Mouse (Mus musculus): ENCODE results near the gene Gm20388. TPM values are rescaled to one million over a fixed set of nuclear protein-coding genes. Genes with fewer than 3 reads are reported as not detected.

Gm20388 gene
- polyA plus RNA-seq, 1 experiment from 2014 or later: 5.5 TPM

DNA sequence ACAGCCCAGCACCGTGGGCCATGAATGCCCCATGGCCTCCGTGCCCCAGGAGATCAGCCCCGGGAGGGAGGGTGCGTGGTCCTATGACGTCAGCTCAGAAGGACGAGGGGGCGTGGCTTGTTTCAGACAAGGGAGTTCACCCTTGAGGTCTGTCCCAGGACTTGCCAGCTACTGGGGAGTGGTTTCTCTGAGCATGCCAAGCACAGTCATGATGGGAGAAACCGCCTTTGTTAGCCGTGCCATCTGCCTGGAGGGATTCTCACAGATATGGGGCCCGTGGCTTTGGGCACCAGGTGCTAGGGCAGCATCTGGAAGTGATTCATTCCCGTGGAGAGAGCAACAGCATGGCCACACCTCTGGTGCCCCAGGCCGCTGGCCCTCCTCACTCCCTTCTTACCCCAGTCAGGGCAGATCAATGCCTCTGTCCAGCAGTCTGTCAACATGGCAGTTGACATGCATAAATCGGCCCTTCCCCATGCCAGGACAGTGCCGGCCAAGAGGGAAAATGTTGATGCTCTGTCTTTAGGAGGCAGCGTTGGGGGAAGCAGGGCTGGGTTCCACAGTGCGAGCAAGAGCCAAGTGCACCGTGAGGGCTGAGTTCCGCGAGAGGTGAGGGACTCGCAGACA, 2199.7 kb downstream of the Gm20388 start:
- DNase-seq (ENCODE audit: extremely low spot score, low spot score): no peak
- H3K36me3 ChIP-seq (replicated peaks): no peaks in the 10 kb centered on the region
- no peak overlapping the region for H3K4me3 ChIP-seq
- H3K9me3 ChIP-seq: no peaks in the 10 kb centered on the region
- no peaks in the 10 kb centered on the region for H3K27me3 ChIP-seq (ENCODE audit: poor library complexity, severe bottlenecking)
- H3K27ac ChIP-seq: no peak overlapping the region
- H3K4me1 ChIP-seq: peaks cover 9% of the 10 kb centered on the region; the same call in 1 of the 2 replicates
- WGBS: 76% methylated on average over 20 of the region's 20 CpGs

DNA sequence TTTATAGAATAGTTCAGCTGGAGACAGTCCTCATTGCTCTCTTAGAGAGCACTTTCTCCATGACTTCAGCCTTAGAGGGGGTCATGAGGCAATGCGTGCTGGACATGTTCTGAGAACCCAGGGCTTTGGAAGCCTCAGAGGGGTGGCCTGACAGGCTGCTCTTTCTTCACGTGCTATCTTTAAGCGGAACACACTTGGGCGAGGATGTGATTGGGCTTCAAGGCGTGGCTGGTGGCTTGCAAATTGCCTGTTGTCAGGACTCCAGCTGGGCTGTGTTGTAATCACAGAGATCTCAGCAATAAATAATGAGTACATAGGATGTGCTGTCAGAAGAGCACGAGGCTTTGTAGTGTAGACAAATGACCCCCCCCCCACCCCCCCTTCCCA, 2200.2 kb downstream of the Gm20388 start:
- Histone ChIP-seq H3K27me3 (ENCODE audit: poor library complexity, severe bottlenecking) (no peaks in the 10 kb centered on the region), H3K9me3 (no peaks in the 10 kb centered on the region), H3K27ac (no peak overlapping the region), H3K4me3 (no peak overlapping the region), H3K4me1 (peaks cover 12% of the 10 kb centered on the region; the same call in 1 of the 2 replicates), H3K36me3 (replicated peaks) (no peaks in the 10 kb centered on the region)
- WGBS: 81% methylated on average over 6 of the region's 6 CpGs
- no peak for DNase-seq (ENCODE audit: extremely low spot score, low spot score)

DNA sequence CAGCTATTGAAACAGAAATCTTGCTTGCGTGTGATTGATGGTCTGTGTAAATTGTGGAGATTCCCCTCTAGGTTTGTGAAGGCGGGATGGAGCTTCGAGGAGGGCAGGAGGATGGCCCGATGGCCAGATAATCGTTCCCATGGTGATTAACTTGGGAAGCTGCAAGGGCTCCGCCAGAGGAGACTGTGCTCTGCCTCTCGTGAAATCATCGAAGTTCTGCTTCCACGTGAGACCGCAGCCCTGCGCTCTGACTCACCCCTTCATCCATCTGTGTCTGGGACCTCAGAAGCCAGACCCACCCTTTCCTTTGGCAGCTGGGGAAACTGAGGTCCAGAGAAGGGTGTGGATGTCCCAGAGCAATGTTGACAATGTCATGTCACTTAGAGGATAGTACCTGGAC, 2201.1 kb downstream of the Gm20388 start:
- no peak for DNase-seq (ENCODE audit: extremely low spot score, low spot score)
- Histone ChIP-seq H3K36me3 (replicated peaks) (no peaks in the 10 kb centered on the region), H3K4me3 (no peak overlapping the region), H3K27ac (no peak overlapping the region), H3K9me3 (no peaks in the 10 kb centered on the region), H3K4me1 (peaks cover 14% of the 10 kb centered on the region; the same call in 1 of the 2 replicates), H3K27me3 (ENCODE audit: poor library complexity, severe bottlenecking) (no peaks in the 10 kb centered on the region)
- 85% methylated on average over 11 of the region's 11 CpGs for WGBS

DNA sequence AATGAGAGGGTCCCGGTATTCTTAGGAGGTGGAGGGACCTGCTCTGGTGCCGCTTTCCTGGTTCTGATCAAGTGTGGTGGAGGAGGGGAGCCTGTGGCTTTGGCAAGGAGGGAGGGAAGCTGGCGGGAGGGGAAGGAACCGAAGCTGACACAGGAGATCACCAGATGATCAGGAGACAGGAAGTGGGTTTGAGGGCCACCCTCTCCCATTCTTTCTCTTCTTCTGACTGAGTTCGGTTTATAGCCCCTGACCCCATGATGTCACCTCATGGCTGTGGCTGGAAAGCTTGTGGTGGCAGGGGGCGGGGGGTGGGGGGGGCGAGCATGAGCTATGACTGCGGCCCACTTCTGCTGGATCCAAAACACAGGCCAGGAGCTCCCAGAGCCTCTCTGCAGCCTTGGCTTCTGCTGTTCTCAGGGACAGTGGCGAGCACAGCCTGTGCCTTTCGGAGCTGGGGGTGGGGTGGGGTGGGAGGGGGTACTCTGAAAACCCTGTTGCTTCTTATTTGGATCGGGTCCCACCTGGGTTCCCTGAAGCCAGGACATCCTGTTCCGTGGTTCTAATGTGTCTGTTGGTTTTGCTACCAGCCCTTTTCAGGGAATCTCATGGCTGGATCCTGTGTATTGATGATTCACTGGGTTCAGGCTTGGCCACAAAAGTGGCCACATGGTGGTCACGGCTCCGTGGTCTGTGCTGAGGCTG, 2201.8 kb downstream of the Gm20388 start:
- Histone ChIP-seq H3K4me3 (no peak overlapping the region), H3K9me3 (no peaks in the 10 kb centered on the region), H3K4me1 (peaks cover 14% of the 10 kb centered on the region; the same call in 1 of the 2 replicates), H3K27me3 (ENCODE audit: poor library complexity, severe bottlenecking) (no peaks in the 10 kb centered on the region), H3K36me3 (replicated peaks) (no peaks in the 10 kb centered on the region), H3K27ac (no peak overlapping the region)
- no peak for DNase-seq (ENCODE audit: extremely low spot score, low spot score)
- 87% methylated on average over 14 of the region's 14 CpGs for WGBS

DNA sequence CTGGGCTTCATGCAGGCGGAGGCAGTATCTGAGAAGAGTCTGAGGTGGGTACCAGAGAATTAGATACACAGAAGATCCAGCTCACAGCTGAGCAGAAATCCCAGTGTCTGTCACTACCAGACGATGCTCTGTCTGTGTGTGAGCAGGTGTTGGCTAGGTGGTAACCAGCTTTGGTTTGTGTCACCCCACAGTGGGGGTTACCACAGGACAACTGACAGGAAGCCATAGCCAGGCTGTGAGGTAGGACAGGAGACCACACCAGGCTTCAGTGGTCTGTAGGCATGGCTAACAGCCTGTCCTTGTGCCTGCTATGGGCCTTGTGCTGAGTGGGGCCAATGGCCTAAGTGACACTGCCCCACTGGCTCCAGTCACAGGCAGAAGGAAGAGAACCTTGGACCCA, 2204.2 kb downstream of the Gm20388 start:
- Histone ChIP-seq H3K4me1 (peaks cover 18% of the 10 kb centered on the region; the same call in 1 of the 2 replicates), H3K27ac (no peak overlapping the region), H3K27me3 (ENCODE audit: poor library complexity, severe bottlenecking) (no peaks in the 10 kb centered on the region), H3K36me3 (replicated peaks) (no peaks in the 10 kb centered on the region), H3K4me3 (no peak overlapping the region), H3K9me3 (no peaks in the 10 kb centered on the region)
- WGBS: 88% methylated on average over 2 of the region's 2 CpGs
- DNase-seq (ENCODE audit: extremely low spot score, low spot score): no peak

DNA sequence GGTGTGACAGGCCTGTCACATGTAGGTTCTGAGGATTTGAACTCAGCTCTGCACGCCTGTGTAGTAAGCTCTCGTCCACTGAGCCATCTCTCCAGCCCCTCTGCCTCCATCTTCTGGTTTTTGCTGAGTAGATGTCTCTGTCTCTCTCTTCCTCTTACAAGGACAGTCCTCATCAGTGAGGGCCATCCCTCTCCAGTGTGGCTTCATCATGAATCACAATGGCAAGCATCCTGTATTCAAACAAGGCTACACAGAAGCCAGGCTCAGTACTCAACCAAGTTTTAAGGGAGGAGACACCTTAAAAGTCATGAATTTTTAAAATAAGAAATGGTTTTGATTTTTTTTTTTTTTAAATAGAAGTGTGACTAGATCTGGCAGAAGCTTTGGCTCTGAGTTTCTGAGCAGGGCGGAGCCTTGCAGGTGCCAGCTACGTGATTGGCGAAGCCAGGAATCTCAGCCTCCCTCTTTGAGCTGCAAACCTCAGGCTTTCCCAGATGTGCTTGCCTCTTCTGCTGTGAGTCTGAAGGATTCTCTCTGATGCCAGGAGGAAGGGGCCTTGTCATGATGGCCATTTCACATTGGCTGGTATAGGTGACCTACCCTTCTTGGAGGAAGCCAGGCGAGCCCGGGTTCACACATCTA, 2206.2 kb downstream of the Gm20388 start:
- H3K36me3 ChIP-seq (replicated peaks): no peaks in the 10 kb centered on the region
- peaks cover 9% of the 10 kb centered on the region; the same call in 1 of the 2 replicates for H3K4me1 ChIP-seq
- no peak overlapping the region for H3K27ac ChIP-seq
- H3K9me3 ChIP-seq: no peaks in the 10 kb centered on the region
- H3K4me3 ChIP-seq: no peak overlapping the region
- no peaks in the 10 kb centered on the region for H3K27me3 ChIP-seq (ENCODE audit: poor library complexity, severe bottlenecking)
- DNase-seq (ENCODE audit: extremely low spot score, low spot score): no peak
- 84% methylated on average over 7 of the region's 7 CpGs for WGBS

DNA sequence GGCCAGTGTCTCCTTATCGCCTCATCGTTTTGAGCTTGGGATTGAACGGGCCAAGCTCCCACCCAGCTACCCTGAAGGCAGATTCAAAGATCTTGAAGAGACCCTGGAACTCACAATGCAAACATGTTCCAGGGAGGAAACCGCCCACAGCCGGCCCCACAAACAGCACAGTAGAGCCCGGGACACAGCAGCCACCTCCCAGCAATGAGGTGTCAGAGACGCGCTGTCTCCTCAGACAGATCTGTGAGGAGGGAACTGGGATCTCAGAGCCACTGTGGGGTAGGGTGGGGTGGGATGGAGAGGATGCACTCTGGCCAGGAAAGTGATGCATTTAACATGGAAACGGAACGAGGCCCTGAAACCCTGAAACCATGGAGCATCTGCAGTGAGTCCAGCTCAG, 2207.5 kb downstream of the Gm20388 start:
- Histone ChIP-seq H3K36me3 (replicated peaks) (no peaks in the 10 kb centered on the region), H3K27ac (peak overlapping the region; percentile 20; the same call in 1 of the 2 replicates), H3K27me3 (ENCODE audit: poor library complexity, severe bottlenecking) (no peaks in the 10 kb centered on the region), H3K4me3 (no peak overlapping the region), H3K4me1 (peaks cover 9% of the 10 kb centered on the region; the same call in 1 of the 2 replicates), H3K9me3 (no peaks in the 10 kb centered on the region)
- WGBS: 91% methylated on average over 10 of the region's 10 CpGs
- DNase-seq (ENCODE audit: extremely low spot score, low spot score): no peak

DNA sequence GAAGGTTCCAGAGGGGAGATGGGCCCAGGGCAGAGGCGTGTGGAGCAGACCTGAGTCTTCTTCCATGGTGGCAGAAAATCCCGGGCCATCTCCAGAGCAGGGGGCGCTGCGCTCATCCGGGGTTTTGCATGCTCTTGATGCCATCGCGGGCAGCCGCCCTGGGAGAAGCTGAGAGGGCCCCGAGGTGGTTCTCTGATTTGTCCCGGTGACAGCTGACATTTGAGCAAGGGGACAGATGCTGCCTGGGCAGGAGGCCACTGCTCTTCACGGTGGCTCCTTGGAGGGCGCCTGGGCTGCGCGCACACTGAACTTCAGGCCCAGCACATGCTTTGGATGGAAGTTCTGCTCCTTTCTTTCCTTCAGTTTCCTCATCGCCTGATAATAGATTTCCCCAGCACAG, 2207.9 kb downstream of the Gm20388 start:
- DNase-seq (ENCODE audit: extremely low spot score, low spot score): no peak
- Histone ChIP-seq H3K4me3 (no peak overlapping the region), H3K27ac (0 out of 2 replicates have a peak overlapping the region, but pooled peaks have one; percentile 20), H3K9me3 (no peaks in the 10 kb centered on the region), H3K4me1 (peaks cover 9% of the 10 kb centered on the region; the same call in 1 of the 2 replicates), H3K36me3 (replicated peaks) (no peaks in the 10 kb centered on the region), H3K27me3 (ENCODE audit: poor library complexity, severe bottlenecking) (no peaks in the 10 kb centered on the region)
- WGBS: 81% methylated on average over 15 of the region's 15 CpGs

DNA sequence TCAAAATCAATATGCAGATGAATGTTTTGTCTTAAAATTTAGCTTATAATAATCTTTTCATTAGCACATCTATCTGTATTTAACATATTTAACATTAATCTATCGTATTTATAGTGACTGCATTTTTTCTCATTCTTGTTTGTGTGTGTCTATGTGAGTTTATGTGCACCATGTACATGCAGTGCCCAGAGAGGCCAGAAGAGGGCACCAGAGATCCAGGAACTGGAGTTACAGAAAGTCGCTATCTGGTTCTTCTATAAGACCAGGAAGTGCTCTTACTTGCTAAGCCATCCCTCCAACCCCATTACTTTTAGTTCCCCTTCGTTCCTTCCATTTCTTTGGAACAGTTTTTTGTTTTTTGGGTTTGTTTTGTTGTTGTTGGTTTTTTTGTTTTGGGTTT, 2213.7 kb downstream of the Gm20388 start:
- WGBS: 87% methylated on average over 3 of the region's 3 CpGs
- H3K4me1 ChIP-seq: peaks cover 6% of the 10 kb centered on the region; the same call in 1 of the 2 replicates
- no peak for DNase-seq (ENCODE audit: extremely low spot score, low spot score)
- no peaks in the 10 kb centered on the region; the same call in 1 of the 2 replicates for H3K9me3 ChIP-seq
- no peak overlapping the region for H3K27ac ChIP-seq
- no peaks in the 10 kb centered on the region for H3K36me3 ChIP-seq (replicated peaks)
- H3K27me3 ChIP-seq (ENCODE audit: poor library complexity, severe bottlenecking): no peaks in the 10 kb centered on the region
- no peak overlapping the region for H3K4me3 ChIP-seq

DNA sequence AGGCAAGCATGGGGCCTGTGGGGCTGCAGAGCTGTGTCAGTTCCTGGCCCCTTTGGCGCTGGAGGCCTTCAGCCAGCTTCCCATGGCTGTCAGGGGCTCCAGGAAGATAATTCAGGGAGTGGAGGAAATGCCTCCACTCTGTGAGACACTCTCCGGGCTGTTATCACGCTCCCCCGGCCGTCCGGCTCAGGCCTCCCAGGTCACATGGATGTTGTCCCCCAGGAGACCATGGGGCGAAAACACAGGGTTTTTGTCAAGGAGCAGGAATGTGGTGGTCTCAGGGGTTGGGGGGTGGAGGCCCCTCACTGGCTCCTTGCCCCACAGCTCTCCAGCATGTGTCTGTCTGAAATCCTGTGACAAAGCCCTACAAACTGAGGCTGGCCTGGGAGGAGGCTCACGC, 2216.0 kb downstream of the Gm20388 start:
- no peak for DNase-seq (ENCODE audit: extremely low spot score, low spot score)
- H3K4me3 ChIP-seq: no peak overlapping the region
- H3K27me3 ChIP-seq (ENCODE audit: poor library complexity, severe bottlenecking): no peaks in the 10 kb centered on the region
- WGBS: 81% methylated on average over 8 of the region's 8 CpGs
- H3K9me3 ChIP-seq: no peaks in the 10 kb centered on the region; the same call in 1 of the 2 replicates
- peaks cover 15% of the 10 kb centered on the region for H3K4me1 ChIP-seq
- no peaks in the 10 kb centered on the region for H3K36me3 ChIP-seq (replicated peaks)
- H3K27ac ChIP-seq: no peak overlapping the region

DNA sequence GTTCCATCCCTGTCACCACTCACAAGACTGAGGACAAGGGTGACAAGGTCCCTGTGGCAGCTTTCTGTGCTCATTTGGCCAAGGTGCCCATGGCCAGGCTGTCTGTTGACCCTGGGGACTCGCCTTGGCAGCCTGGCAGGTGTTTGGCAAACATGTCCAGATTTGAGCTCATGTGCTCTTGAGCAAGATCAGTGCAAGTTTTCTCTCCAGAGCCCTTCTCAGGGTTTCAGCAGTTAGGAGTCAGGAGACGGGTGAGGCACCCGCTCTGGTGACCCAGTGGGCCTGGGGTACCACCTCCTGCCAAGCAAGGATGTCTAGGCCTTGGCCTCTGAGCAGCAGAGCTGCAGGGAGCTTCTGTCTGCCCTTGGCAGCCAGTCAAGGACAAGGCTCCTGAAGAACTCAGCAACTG, 2223.5 kb downstream of the Gm20388 start:
- peaks cover 14% of the 10 kb centered on the region for H3K4me1 ChIP-seq
- no peak overlapping the region for H3K27ac ChIP-seq
- no peak overlapping the region for H3K4me3 ChIP-seq
- 83% methylated on average over 3 of the region's 3 CpGs for WGBS
- no peaks in the 10 kb centered on the region for H3K36me3 ChIP-seq (replicated peaks)
- H3K9me3 ChIP-seq: no peaks in the 10 kb centered on the region
- no peaks in the 10 kb centered on the region for H3K27me3 ChIP-seq (ENCODE audit: poor library complexity, severe bottlenecking)
- no peak for DNase-seq (ENCODE audit: extremely low spot score, low spot score)

DNA sequence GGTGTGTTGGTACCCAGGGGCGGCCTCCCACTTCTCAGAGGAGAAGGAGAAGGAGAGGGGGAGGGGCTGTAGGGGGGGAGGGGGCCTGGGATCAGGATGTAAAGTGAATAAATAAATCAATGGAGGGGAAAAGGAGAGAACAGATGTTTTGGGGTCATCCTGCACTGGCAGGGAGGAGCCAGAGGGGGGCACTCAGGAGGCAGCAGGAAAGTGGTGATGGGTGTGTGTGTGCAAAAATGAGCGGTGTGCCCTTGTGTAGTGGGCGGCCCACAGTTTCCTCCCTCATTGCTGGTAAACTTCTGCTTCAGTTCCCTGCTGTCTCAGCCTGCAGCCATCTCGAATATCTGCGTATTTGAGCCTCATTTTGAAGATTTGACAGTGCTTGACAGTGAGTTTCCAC, 2224.9 kb downstream of the Gm20388 start:
- Histone ChIP-seq H3K27me3 (ENCODE audit: poor library complexity, severe bottlenecking) (no peaks in the 10 kb centered on the region), H3K36me3 (replicated peaks) (no peaks in the 10 kb centered on the region), H3K4me1 (0 out of 2 replicates have a peak, but pooled peaks cover 4% of the 10 kb centered on the region), H3K27ac (no peak overlapping the region), H3K4me3 (no peak overlapping the region), H3K9me3 (no peaks in the 10 kb centered on the region)
- no peak for DNase-seq (ENCODE audit: extremely low spot score, low spot score)
- 78% methylated on average over 5 of the region's 5 CpGs for WGBS

DNA sequence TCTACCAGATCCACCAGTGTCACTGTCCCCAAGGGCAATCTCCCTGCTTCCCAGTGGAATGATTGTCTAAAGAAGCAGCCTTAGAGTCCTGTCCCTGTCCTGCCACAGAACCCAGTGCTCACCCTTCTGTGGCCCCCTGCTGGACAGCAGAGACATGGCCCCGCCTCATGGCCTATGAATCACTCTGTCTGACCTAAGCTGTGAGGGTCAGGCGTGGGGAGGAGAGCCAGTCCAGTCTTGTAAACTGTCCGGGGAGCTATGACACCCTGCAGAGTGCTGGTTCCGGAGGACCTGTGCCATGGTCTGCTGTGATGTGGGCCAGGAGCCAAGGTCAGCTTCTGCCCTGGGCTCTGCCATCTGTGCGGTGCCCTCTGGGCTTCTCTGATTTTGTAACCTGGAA, 2229.1 kb downstream of the Gm20388 start:
- WGBS: 56% methylated on average over 5 of the region's 5 CpGs
- H3K27me3 ChIP-seq (ENCODE audit: poor library complexity, severe bottlenecking): no peaks in the 10 kb centered on the region
- no peak overlapping the region for H3K27ac ChIP-seq
- DNase-seq (ENCODE audit: extremely low spot score, low spot score): peak; percentile 39
- no peaks in the 10 kb centered on the region for H3K36me3 ChIP-seq (replicated peaks)
- H3K4me3 ChIP-seq: no peak overlapping the region
- H3K9me3 ChIP-seq: no peaks in the 10 kb centered on the region
- peaks cover 8% of the 10 kb centered on the region; the same call in 1 of the 2 replicates for H3K4me1 ChIP-seq
